Mouse (Mus musculus): ENCODE data around the gene Abcc5. TPM values are rescaled to one million over a fixed set of nuclear protein-coding genes. Genes with fewer than 3 reads are reported as not detected.
"Not testable (repeated sequence)": the region's sequence is repeated elsewhere in the genome, so short reads cannot be mapped to it uniquely, and the experiment has no call there.

Abcc5 gene
- polyA plus RNA-seq, 1 experiment from 2014 or later, result 9.0 TPM

DNA sequence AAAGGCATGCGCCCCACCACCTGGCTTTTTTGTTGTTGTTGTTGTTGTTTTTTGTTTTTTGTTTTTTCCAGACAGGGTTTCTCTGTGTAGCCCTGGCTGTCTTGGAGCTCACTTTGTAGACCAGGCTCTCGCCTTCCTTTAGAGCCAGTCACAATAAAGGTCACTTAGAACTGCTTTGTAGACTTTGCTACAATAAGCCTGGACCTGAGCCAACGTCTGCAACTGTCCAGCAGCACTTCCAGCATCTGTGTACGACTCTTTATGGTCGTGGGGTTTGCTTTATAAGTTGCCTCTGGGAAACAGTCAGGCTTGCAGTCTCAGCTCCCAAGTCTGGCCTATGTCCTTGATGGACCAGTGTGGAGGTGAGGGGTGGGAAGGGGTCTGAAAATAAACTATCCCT lies 45.2 kb downstream of the Abcc5 start:
- Histone ChIP-seq H3K36me3 (replicated peaks; ENCODE audit: insufficient read depth, low read length) (peaks cover 16% of the 10 kb centered on the region), H3K27ac (ENCODE audit: low read depth) (no peak overlapping the region), H3K4me2 (ENCODE audit: low read depth, low read length) (no peak overlapping the region), H3K27me3 (ENCODE audit: insufficient read depth, low read length) (no peaks in the 10 kb centered on the region), H3K9ac (replicated peaks) (no peak overlapping the region), H3K9me3 (ENCODE audit: low read length) (no peaks in the 10 kb centered on the region), H3K4me3 (ENCODE audit: low read depth, low read length) (no peak overlapping the region), H3K4me1 (ENCODE audit: insufficient read depth) (no peaks in the 10 kb centered on the region; the same call in 1 of the 2 replicates)
- ATAC-seq (no peak), DNase-seq (no peak)
- TF ChIP-seq CTCF (IDR thresholded peaks at IDR 0.05; ENCODE audit: low read depth) (no peak), EP300 (IDR thresholded peaks at IDR 0.05; ENCODE audit: low read depth) (no peak)
- WGBS (ENCODE audit: insufficient replicate concordance), result 66% methylated on average over 5 of the region's 5 CpGs

DNA sequence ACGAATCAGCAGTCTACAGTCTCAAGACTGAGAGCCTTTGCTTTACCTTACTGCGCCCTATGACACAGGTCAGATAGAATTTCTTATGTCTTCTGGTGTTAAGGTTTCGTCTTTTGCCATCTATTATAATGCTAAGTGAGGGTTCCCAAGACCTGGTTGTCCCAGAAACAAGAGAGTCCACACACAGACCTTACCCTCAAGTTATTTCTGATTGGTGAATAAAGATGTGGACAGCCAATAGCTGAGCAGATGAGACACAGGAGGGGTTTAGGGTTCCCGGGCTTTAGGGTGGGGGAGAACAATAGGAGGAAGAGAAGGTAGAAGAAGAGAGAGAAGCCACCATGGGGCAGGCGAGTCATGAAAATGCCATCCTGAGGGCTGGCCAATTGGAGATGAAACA lies 50.9 kb downstream of the Abcc5 start:
- Histone ChIP-seq H3K27me3 (ENCODE audit: insufficient read depth, low read length) (no peaks in the 10 kb centered on the region), H3K4me2 (ENCODE audit: low read depth, low read length) (no peak overlapping the region), H3K9me3 (ENCODE audit: low read length) (no peaks in the 10 kb centered on the region), H3K9ac (replicated peaks) (no peak overlapping the region), H3K27ac (ENCODE audit: low read depth) (no peak overlapping the region), H3K4me3 (ENCODE audit: low read depth, low read length) (no peak overlapping the region), H3K4me1 (ENCODE audit: insufficient read depth) (peaks cover 4% of the 10 kb centered on the region; the same call in 1 of the 2 replicates), H3K36me3 (replicated peaks; ENCODE audit: insufficient read depth, low read length) (peaks cover 33% of the 10 kb centered on the region)
- no peak for ATAC-seq
- DNase-seq, result no peak
- TF ChIP-seq CTCF (IDR thresholded peaks at IDR 0.05; ENCODE audit: low read depth) (no peak), EP300 (IDR thresholded peaks at IDR 0.05; ENCODE audit: low read depth) (no peak)
- WGBS (ENCODE audit: insufficient replicate concordance), result 89% methylated on average over 5 of the region's 5 CpGs

DNA sequence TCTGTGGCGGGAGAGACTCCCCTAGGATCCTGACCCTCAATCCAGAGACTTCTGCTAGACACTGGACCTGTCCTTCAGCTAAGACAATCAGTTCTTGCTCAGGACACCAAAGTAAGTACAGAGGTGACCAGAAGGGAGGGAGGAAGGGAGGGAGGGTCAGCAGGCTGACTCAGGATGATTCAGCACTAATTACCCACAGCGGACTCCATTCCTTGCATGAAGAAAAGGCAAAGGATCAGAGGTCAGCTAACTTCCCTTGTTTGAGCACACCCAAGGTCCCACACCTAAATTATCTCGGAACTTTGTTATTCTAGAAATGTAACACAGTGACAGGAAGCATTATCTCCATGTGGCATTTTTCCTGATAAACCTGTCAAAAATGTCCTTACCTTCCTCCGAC lies 54.5 kb downstream of the Abcc5 start:
- Histone ChIP-seq H3K36me3 (replicated peaks; ENCODE audit: insufficient read depth, low read length) (peaks cover 31% of the 10 kb centered on the region), H3K4me3 (ENCODE audit: low read depth, low read length) (no peak overlapping the region), H3K27me3 (ENCODE audit: insufficient read depth, low read length) (no peaks in the 10 kb centered on the region), H3K4me2 (ENCODE audit: low read depth, low read length) (no peak overlapping the region), H3K9ac (replicated peaks) (no peak overlapping the region), H3K27ac (ENCODE audit: low read depth) (no peak overlapping the region), H3K4me1 (ENCODE audit: insufficient read depth) (peaks cover 4% of the 10 kb centered on the region; the same call in 1 of the 2 replicates), H3K9me3 (ENCODE audit: low read length) (no peaks in the 10 kb centered on the region)
- ATAC-seq (no peak), DNase-seq (no peak)
- no peak for TF ChIP-seq CTCF (IDR thresholded peaks at IDR 0.05; ENCODE audit: low read depth)
- 55% methylated on average over 4 of the region's 4 CpGs for WGBS (ENCODE audit: insufficient replicate concordance)

DNA sequence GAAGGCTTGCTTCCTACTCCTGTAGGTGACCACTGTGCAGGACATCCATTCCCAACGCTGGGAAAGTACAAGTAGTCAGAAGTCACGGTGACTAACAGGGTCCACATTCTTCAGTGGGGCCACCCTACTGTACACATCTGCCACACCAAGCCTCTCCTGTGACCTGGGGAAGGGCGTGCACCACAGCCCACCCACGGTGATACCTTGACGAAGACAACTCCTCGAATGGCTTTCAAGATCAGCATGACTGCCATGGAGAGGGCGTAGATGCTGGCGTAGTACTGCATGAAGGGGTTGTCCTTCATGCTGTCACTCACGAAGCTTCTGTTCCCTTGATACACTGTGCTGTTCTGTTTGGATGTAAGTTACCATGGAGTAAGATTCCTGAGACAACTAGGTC lies 58.0 kb downstream of the Abcc5 start:
- Histone ChIP-seq H3K4me2 (ENCODE audit: low read depth, low read length) (no peak overlapping the region), H3K36me3 (replicated peaks; ENCODE audit: insufficient read depth, low read length) (peaks cover 24% of the 10 kb centered on the region), H3K9me3 (ENCODE audit: low read length) (no peaks in the 10 kb centered on the region), H3K27ac (ENCODE audit: low read depth) (no peak overlapping the region), H3K4me3 (ENCODE audit: low read depth, low read length) (no peak overlapping the region), H3K4me1 (ENCODE audit: insufficient read depth) (peaks cover 4% of the 10 kb centered on the region; the same call in 1 of the 2 replicates), H3K27me3 (ENCODE audit: insufficient read depth, low read length) (no peaks in the 10 kb centered on the region), H3K9ac (replicated peaks) (no peak overlapping the region)
- no peak for ATAC-seq
- TF ChIP-seq CTCF (IDR thresholded peaks at IDR 0.05; ENCODE audit: low read depth) (no peak), EP300 (IDR thresholded peaks at IDR 0.05; ENCODE audit: low read depth) (no peak)
- WGBS (ENCODE audit: insufficient replicate concordance), result 83% methylated on average over 9 of the region's 9 CpGs
- no peak for DNase-seq

DNA sequence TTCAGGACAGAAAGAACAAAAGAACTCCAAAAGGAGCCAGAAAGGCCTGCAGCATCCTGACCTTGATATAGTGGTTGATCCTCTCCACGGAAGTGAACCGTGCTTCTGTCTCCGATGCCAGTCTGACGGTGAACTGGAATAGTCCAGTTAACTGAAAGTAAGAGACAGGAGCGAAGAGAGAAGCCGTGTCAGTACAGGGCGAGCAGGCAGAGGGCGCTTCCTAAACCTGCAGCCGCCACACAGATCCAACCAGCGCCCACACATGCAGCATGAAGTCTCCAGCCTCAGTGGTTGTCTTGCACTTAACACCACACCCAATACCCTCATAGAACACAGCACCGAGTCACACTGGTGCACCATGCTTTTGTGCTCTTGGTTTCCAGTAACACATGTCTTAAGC lies 64.1 kb downstream of the Abcc5 start:
- H3K4me1 ChIP-seq (ENCODE audit: insufficient read depth), result no peaks in the 10 kb centered on the region
- no peak overlapping the region for H3K27ac ChIP-seq (ENCODE audit: low read depth)
- ATAC-seq, result no peak
- TF ChIP-seq EP300 (IDR thresholded peaks at IDR 0.05; ENCODE audit: low read depth) (no peak), CTCF (IDR thresholded peaks at IDR 0.05; ENCODE audit: low read depth) (no peak)
- H3K9me3 ChIP-seq (ENCODE audit: low read length), result no peaks in the 10 kb centered on the region
- DNase-seq, result no peak
- H3K9ac ChIP-seq (replicated peaks), result no peak overlapping the region
- H3K27me3 ChIP-seq (ENCODE audit: insufficient read depth, low read length), result no peaks in the 10 kb centered on the region
- H3K4me2 ChIP-seq (ENCODE audit: low read depth, low read length), result no peak overlapping the region
- WGBS (ENCODE audit: insufficient replicate concordance), result 88% methylated on average over 11 of the region's 11 CpGs
- peaks cover 25% of the 10 kb centered on the region for H3K36me3 ChIP-seq (replicated peaks; ENCODE audit: insufficient read depth, low read length)
- H3K4me3 ChIP-seq (ENCODE audit: low read depth, low read length), result no peak overlapping the region

DNA sequence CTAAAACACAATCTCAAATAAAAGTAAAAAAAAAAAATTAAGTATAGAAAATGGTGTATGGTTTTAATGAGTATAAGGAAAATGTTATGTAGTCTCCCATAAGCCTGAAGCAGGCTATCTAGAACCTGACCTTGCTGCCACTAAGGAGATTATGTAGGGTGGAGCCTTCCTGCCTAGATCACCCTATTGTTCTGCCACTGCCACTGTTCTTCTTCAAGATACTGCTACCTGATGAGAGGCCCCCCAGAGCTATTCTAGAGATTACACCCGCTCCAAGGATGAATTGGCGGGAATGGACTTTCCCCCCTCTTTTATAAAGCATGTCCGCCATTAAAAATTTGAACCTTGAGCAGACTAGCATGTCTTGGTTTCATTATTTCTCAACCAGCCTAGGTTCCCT lies 64.7 kb downstream of the Abcc5 start:
- not testable (repeated sequence) for H3K27me3 ChIP-seq (ENCODE audit: insufficient read depth, low read length); H3K4me2 ChIP-seq (ENCODE audit: low read depth, low read length); DNase-seq; H3K4me3 ChIP-seq (ENCODE audit: low read depth, low read length); H3K9ac ChIP-seq (replicated peaks); H3K4me1 ChIP-seq (ENCODE audit: insufficient read depth); H3K9me3 ChIP-seq (ENCODE audit: low read length); H3K27ac ChIP-seq (ENCODE audit: low read depth); ATAC-seq
- WGBS (ENCODE audit: insufficient replicate concordance), result 87% methylated on average over 3 of the region's 3 CpGs
- H3K36me3 ChIP-seq (replicated peaks; ENCODE audit: insufficient read depth, low read length), result peaks cover 27% of the 10 kb centered on the region

DNA sequence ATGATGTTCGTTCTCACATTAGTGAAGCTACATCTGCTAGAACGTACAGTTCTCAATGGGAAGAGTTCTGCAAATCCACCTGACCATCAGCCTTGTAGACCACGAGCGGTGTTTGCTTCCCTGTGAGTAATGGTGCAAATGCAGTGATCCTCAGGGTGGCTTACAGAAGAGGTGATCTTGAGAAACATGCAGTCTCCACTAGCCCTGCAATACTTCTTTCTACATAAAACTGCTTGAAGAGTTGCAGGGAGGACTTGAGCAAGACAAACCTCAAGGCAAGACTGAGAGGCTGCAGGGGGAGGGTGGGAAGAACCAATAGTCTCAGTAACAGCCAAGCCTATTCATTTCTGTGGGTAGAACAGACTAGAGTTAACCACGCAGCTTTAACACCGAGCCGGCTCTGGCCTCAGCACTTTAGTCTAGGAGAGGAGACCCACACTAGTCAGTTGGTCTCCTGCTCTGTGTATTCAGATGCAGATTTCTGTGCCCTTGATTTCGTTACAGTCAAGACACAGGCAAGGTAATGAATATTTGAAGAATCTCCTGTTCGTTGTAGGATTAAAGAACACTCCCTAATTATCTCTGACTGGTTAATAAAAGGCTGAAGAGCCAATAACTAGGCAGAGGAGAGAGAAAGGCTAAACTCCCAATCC lies 66.4 kb downstream of the Abcc5 start:
- peaks cover 24% of the 10 kb centered on the region for H3K36me3 ChIP-seq (replicated peaks; ENCODE audit: insufficient read depth, low read length)
- H3K4me1 ChIP-seq (ENCODE audit: insufficient read depth), result no peaks in the 10 kb centered on the region
- WGBS (ENCODE audit: insufficient replicate concordance), result 78% methylated on average over 9 of the region's 9 CpGs
- no peaks in the 10 kb centered on the region for H3K27me3 ChIP-seq (ENCODE audit: insufficient read depth, low read length)
- DNase-seq, result no peak
- peak overlapping the region; percentile 22; the same call in 1 of the 2 replicates for H3K27ac ChIP-seq (ENCODE audit: low read depth)
- no peak overlapping the region for H3K4me3 ChIP-seq (ENCODE audit: low read depth, low read length)
- H3K9me3 ChIP-seq (ENCODE audit: low read length), result no peaks in the 10 kb centered on the region
- peak; percentile 47 for ATAC-seq
- H3K4me2 ChIP-seq (ENCODE audit: low read depth, low read length), result no peak overlapping the region
- TF ChIP-seq CTCF (IDR thresholded peaks at IDR 0.05; ENCODE audit: low read depth) (no peak), EP300 (IDR thresholded peaks at IDR 0.05; ENCODE audit: low read depth) (no peak)
- H3K9ac ChIP-seq (replicated peaks), result no peak overlapping the region

All from liver, postnatal 0 days (tissue).